ENCODE assay signal across 32 mouse cellular contexts in the genomic region with DNA sequence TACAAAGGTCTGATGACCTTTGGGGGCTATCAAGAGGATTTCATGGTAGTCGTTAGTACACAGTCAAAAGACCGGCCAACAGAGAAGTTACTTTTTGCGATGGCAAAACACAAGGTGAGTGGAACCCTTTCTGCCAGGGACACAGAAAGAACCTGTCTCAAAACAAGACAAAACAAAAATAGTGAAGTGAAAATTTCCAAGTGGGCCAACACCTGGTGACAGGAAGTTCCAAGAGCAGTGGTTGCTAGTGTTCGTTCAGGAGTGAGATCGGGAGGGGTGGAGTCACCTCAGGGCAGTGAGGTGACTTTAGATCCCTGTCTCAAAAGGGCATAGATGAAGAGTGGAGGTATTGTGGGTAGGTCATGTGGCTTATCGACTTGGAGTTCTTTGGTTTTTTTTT. TPM values are rescaled to one million over a fixed set of nuclear protein-coding genes. Genes with fewer than 3 reads are reported as not detected.
"Had no signal": no experiment of that assay in that cellular context is flagged by ENCODE, and none has a peak within 500 bp of the region (broad histone marks: within the 10 kb centered on the region; RNA-seq: fewer than 3 reads in every experiment).

No protein-coding gene starts in this region.

- H3K27me3 ChIP-seq: heart, embryonic 13.5 days; heart, embryonic 15.5 days; hindbrain, embryonic 13.5 days; hindbrain, embryonic 15.5 days; limb, embryonic 12.5 days; liver, embryonic 13.5 days; liver, embryonic 15.5 days had no signal

- H3K9me3 ChIP-seq: heart, embryonic 15.5 days; hindbrain, embryonic 13.5 days; hindbrain, embryonic 15.5 days had no signal

- DNase-seq: gastrocnemius, postnatal 14 days; gastrocnemius, postnatal 36 days; heart, adult 18-20 months; heart, postnatal 14 days; heart, postnatal 36 days; kidney, adult 11 months; kidney, adult 2 months; kidney, adult 9 months; kidney, postnatal 10 days; kidney, postnatal 25 days; kidney, postnatal 4 days; layer of hippocampus, postnatal 36 days; left cerebral cortex, postnatal 4 days; liver; liver, embryonic 13.5 days had no signal

- ATAC-seq: hindbrain, postnatal 0 days; intestine, embryonic 16.5 days had no signal

- H3K4me1 ChIP-seq: heart, embryonic 13.5 days; heart, embryonic 15.5 days; hindbrain, embryonic 13.5 days; hindbrain, embryonic 15.5 days; liver, embryonic 13.5 days; liver, embryonic 15.5 days had no signal

- H3K27ac ChIP-seq: heart, embryonic 13.5 days; heart, embryonic 15.5 days; hindbrain, embryonic 13.5 days; hindbrain, embryonic 15.5 days; hindbrain, postnatal 0 days; layer of hippocampus, adult 2 months; limb, embryonic 12.5 days; liver, embryonic 13.5 days; liver, embryonic 15.5 days had no signal

- H3K4me3 ChIP-seq: heart, embryonic 13.5 days; heart, embryonic 15.5 days; hindbrain, embryonic 13.5 days; hindbrain, embryonic 15.5 days; layer of hippocampus, adult 2 months; limb, embryonic 12.5 days; liver, embryonic 13.5 days; liver, embryonic 15.5 days had no signal

- H3K9ac ChIP-seq: heart, embryonic 13.5 days; heart, embryonic 15.5 days; hindbrain, embryonic 13.5 days; hindbrain, embryonic 15.5 days; limb, embryonic 12.5 days; liver, embryonic 13.5 days; liver, embryonic 15.5 days had no signal

- H3K36me3 ChIP-seq: liver, embryonic 15.5 days had no signal

- H3K4me2 ChIP-seq: heart, embryonic 11.5 days; heart, embryonic 13.5 days; heart, embryonic 15.5 days; hindbrain, embryonic 13.5 days; hindbrain, embryonic 15.5 days; limb, embryonic 12.5 days; liver, embryonic 11.5 days; liver, embryonic 13.5 days; liver, embryonic 15.5 days had no signal

RNA-seq across cellular contexts. Expression of a gene that starts 58.1 kb away (rescaled TPM):
- total RNA-seq: gastrocnemius, adult 18-20 months; gastrocnemius, postnatal 14 days; gastrocnemius, postnatal 36 days; heart, adult 18-20 months; heart, postnatal 14 days; heart, postnatal 36 days; hematopoietic stem cell, adult 5-6 weeks; hindbrain, postnatal 0 days; layer of hippocampus, adult 2 months; layer of hippocampus, postnatal 14 days; layer of hippocampus, postnatal 36 days; left cerebral cortex, postnatal 10 days; left cerebral cortex, postnatal 25 days; left cerebral cortex, postnatal 4 days had no signal
- polyA plus RNA-seq: heart, embryonic 11.5 days; heart, embryonic 13.5 days; heart, embryonic 15.5 days; heart, postnatal 0 days; hindbrain, postnatal 0 days had no signal
